Mouse (Mus musculus): ENCODE data around the gene Tchp.

Tchp gene

GRCm38 (mm10) chr5:114738707-114739241 lies 31.2 kb downstream of the Tchp start:
- no peak for DNase-seq (ENCODE audit: low read depth, low spot score)

DNA sequence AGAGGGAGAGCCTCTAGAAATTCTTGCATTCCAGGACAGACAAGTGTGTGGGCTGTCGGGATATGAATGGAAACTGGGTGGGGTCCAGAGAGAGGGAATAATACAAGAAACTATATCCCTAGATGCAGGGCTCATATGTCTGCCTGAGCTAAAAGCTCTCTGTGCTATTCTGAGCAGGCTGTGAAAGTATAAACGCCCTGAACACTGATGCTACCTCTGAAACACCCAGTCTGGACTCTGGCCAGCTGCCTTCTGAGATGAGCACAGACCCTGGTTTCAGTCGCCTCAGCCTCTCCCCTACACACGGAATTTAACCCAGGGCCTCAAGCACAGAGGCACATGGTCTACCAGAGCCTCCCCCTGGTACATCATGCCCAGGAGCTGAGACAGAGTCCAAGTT lies 33.0 kb downstream of the Tchp start:
- no peak for DNase-seq (ENCODE audit: low read depth, low spot score)

DNA sequence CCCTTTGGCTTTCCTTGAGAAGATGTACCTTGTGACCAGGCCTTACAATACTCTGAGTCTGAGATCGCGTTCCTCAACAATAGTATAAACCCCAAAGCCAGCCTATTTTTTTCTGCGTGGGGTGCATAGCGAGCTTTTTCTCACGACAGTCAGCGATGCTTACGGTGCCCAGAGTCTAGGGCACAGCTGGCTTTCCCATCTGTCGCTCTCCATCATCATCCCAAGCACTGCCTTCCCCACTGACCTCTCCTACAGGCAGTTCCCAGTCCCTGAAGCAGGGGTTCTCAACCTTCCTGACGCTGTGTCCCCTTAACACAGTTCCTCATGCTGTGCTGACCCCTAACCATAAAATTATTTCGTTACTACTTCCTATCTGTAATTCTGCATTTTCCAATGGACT lies 35.0 kb downstream of the Tchp start:
- DNase-seq (ENCODE audit: low read depth, low spot score), result no peak

- no peak for DNase-seq (ENCODE audit: low read depth, low spot score)
Observed at GRCm38 (mm10) chr5:114742998-114743696, 35.6 kb downstream of the Tchp start.

- DNase-seq (ENCODE audit: low read depth, low spot score), result no peak
Observed at GRCm38 (mm10) chr5:114743697-114744090, 36.1 kb downstream of the Tchp start.

GRCm38 (mm10) chr5:114745581-114745980 lies 38.0 kb downstream of the Tchp start:
- DNase-seq (ENCODE audit: low read depth, low spot score), result no peak

DNA sequence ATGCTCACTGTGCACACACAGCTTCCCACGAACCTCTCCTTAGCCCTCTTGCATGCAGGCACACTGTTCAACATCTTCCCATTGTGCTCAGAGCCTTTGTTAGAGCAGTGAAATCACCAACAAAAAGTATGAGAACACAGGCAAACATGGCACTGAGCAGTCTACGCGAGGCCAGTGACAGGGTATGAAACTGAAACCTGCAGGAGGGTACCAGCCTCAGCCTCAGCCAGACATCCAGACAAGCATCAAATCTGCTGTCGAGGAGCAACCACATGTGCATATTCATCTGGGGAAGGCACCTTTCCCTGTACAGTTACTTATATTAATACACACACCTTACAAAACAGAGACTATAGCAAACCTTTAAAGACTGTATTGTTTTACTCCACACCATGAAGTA lies 39.3 kb downstream of the Tchp start:
- no peak for DNase-seq (ENCODE audit: low read depth, low spot score)

DNA sequence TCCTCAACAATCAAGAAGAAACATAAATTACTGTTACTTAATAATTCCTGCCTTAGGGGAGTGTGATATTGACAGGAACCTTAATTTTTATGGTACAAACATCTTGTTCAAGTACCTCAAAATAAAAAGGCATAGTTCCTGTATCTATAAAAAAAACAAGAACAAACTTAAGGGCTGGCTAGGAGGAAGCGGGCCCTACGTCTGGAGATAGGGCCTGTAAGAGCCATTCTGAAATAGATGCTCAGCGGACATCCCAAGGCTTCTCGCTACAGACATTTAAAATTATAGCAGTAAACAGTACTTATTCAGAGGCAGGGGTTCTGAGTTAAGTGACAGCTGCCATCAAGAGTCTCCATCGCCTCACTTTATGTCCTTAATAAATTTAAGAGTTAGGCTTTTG lies 40.0 kb downstream of the Tchp start:
- DNase-seq (ENCODE audit: low read depth, low spot score), result no peak

GRCm38 (mm10) chr5:114750325-114750724 lies 42.8 kb downstream of the Tchp start:
- no peak for DNase-seq (ENCODE audit: low read depth, low spot score)

GRCm38 (mm10) chr5:114752397-114752796 lies 44.8 kb downstream of the Tchp start:
- no peak for DNase-seq (ENCODE audit: low read depth, low spot score)

DNA sequence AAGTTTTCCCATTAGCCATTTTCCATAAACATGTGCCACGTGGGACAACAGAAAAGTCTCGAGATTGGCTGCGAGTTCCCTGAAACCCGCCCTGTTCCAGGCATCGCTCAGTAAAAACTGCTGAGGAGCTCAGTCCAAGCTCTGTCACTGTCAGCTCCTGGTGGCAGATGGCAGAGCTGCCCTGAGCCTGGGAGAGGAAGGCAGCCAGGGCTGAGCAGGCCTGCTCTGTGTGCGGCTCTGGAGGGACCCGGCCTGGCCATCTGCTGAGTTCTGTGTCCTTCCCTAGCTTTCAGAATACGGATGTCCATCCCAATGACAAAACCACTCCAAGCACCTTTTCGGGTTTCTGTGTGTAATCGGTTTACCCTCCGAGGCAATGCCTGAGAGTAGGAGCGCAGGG lies 45.8 kb downstream of the Tchp start:
- DNase-seq (ENCODE audit: low read depth, low spot score), result no peak

GRCm38 (mm10) chr5:114759536-114760090 lies 52.1 kb downstream of the Tchp start:
- no peak for DNase-seq (ENCODE audit: low read depth, low spot score)

DNA sequence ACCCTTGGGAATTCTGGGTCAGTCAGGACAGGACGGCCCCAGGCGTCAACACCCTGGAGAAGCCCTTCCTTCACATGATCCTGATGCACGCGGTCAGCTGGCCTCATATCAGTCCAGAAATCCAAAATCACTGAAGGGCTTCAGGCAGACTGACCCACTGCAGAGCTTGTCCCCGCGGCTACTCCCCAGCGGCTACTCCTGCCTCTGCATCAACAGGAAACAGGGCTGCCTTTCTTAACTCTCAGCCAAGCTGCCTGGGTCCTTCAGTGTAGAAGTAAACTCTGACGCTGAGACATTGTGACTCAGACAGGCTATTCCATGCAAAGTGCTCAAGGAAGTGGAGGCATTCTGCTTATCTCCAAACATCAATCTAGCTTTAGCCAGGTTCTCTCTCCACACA lies 54.4 kb downstream of the Tchp start:
- no peak for DNase-seq (ENCODE audit: low read depth, low spot score)

DNA sequence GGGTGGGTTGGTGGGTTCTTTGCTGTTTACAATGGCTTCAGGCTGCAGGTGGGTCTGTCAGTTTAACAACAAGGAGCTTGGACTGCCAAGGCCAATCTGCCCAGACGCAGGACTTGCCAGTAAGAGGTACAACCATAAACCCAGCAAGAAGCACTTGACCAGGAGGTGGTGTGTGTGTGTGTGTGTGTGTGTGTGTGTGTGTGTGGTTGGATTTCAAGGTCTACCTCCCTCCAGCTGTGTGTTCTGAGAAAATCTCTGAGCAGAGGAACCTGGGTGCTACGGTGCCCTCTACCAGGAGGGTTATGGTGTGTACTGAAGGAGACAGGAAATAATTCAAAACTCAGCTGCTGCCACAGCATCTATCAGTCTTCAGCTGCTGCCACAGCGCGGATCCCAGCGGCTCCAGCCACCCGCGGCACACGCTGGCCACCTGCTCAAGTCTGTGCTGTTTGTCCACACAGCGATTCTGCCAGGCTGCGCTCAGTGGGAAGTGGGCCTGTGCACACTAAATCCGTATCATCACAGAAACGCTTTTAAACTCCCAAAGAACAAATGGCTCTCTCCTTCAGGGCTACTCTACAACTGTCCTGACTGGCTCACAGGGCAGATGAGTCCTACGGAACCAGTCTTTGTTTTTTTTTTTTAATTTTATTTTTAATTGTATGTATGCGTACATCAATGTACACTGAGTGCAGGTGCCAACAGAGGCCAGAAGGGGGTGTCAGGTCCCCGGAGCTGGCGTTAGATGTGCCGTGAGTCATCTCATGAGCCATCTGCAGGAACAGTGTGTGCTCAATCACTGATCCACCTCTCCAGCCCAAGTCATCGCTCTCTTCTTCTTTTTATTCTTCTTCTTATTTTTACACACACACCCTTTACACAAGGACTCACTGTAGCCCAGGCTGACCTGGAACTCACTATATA lies 57.5 kb downstream of the Tchp start:
- DNase-seq (ENCODE audit: low read depth, low spot score), result peak; percentile 32

GRCm38 (mm10) chr5:114766686-114767085 lies 59.1 kb downstream of the Tchp start:
- DNase-seq (ENCODE audit: low read depth, low spot score), result no peak

DNA sequence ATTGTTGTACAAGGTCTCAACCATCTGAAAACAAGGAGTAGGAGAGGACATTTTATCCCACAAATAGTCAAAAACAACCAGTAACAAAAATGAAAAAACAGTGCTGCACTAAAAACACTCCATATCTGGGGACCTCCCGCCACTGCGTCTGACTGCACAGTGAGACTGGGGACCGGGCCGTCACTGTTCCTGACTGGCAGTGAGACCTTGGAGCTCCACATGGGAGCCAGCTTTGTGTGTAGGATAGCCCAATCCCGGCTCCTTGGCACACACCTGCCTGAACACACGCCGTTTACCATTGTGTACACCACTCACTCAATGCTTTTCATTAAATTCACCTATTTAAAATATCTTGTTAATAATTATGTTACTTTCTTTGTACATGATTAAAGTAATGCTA lies 59.6 kb downstream of the Tchp start:
- no peak for DNase-seq (ENCODE audit: low read depth, low spot score)

DNA sequence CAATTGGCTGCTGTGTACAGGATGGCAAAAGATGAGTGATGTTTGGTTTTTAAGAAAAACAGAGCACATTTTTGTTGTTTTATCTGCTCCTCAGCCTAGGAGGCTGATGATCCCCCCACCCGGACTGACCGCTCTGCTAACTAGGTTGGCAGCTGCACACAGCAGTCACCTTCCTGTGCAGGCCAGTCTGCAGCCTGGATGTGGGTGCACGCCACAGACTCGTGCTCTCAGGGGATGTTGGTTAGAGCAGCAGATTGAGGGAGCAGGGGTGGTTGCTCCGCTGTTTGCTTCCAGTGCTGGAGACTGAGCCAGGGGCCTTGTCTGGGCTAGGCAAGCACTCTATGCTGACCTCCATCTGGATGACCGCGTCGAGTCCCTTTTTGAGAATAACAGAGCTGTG lies 62.2 kb downstream of the Tchp start:
- peak; percentile 20 for DNase-seq (ENCODE audit: low read depth, low spot score)

DNA sequence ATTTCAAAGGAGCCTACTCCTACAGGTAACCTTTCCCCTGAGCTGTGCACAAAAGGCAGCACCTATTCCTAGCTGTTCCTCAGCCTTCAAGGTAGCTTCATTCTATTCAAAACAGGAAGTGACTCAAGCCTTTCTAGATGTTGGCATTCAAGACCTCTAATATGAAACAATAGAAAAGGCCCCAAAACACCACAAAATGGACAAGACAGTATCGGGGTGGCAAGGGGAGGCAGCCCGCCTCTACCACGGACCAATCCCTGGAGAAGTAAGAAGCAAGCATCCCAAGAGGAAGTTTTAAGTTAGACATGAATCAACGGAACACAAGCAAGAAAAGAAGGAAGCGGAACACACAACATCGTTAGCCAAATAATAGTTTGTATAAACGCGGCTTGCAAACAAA lies 64.2 kb downstream of the Tchp start:
- peak; percentile 32 for DNase-seq (ENCODE audit: low read depth, low spot score)
